Mouse (Mus musculus) layer of hippocampus, adult 8-10 months (tissue): ENCODE data around the gene Rps6kb1. TPM values are rescaled to one million over a fixed set of nuclear protein-coding genes. Genes with fewer than 3 reads are reported as not detected.

ENCODE experiments used
- DNase-seq, 2 experiments: peaks; one replicate each; pipeline ENCODE4 v3.0.0; 2022; ENCODE audit warnings: low spot score in 2 of 2
- microRNA-seq, 2 experiments: library from miRNA; unstranded; fragments of <30 nt; microRNA quantifications; one replicate each; pipeline ENCODE4 v1.2.0; 2022
- total RNA-seq, 4 experiments: library from RNA; stranded (reverse); gene quantifications; 2 replicates each; pipeline ENCODE4 v1.2.4; 2022

The Rps6kb1 gene
- total RNA-seq, 4 experiments from 2014 or later, result 36.8 to 41.2 (median 39.4) TPM

DNA sequence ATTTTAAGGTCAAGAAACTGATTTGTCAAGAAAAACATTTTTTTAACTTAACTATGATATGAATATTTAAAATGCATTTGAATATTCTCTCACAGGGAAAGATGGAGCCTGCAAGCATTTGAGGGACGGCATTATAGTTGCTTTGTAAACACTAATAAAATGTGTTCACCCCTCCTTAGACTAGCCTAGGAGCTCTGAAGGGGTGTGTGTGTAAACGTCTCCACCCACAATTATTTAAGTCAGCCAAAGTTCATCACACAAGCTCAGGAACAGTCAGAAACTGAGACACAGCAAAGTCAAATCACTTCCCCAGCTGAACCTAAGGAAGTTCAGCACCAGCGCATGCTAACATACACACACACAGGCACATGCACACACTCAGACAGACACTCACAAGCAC is 71.0 kb downstream of the Rps6kb1 start:
- no peak for DNase-seq

DNA sequence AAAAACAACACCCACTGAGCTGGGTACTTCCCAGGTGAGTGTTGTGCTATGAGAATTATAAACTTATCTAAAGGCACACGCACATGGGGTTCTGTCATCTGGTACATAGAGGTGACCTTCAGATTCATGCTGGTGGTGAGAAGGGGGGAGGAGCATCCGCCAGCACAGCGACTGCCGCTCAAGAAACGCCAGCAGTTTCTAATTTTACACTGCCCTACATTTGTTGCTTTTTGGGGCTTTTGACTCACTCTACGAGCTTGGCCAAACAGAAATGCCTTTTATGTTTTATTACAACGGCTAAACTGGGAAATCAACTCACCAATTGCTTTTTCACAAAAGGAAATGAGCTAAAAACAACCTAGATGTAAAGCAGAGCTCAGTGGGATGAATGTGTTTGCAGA is 71.8 kb downstream of the Rps6kb1 start:
- DNase-seq, result no peak

- no peak for DNase-seq
Observed at GRCm38 (mm10) chr11:86471785-86472184, 72.8 kb downstream of the Rps6kb1 start.

DNA sequence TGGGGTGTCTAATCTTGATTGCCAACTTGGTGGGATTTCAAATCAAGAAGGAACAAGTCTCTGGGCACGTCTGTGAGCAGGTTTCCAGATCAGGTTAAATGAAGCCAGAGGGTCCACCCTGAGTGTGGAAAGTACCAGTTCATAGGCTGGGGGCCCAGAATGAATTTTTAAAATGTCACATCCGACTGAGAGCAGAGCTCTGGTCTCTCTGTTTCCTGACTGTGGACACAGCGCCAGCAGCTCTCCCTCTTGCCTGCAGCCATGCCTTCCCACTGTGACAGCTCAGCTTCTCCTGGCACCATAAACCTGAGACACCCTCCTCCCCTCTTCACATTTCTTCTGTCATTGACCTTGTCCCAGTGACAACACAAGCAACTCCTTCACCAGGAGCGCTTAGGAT is 75.6 kb downstream of the Rps6kb1 start:
- DNase-seq, result no peak

DNA sequence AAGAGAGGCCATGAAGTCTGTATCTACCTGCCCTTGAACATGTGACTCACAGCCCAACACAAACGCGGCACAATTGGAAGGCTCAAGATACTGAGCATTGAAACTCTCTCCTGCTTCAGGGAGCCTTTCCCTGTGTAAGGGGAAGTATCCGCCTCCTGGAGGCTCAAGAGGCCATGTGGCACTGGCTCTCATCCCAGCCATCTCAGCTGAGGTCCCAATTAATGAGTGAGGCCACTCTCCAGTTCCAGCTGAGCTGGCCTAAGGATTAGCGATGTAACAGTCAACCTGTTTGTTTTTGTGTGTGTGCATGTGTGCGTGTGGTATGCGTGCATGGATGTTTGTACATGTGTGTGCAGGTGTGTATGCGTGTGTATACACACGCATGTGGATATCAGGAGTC is 76.3 kb downstream of the Rps6kb1 start:
- no peak for DNase-seq

- DNase-seq, result peak in 1 of 2 experiments; percentile 64
Observed at GRCm38 (mm10) chr11:86464275-86464674, 80.3 kb downstream of the Rps6kb1 start.

DNA sequence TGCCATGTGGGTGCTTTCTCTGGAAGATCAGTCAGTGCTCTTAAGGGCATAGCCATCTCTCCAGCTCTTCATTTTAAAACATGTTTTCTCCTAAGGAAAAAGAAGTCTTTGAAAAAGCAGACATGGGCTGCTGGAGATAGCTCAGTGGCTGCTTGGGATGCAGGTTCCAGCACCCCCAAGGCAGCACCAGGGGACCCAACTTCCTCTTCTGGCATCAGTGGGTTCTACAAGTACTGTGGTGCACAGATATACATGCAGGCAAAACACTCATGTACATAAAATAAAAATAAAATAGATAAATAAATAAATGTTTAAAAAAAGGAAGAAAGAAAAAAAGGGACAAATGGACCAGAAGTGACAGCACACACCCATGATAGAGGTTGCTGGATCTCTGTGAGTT is 82.0 kb downstream of the Rps6kb1 start:
- no peak for DNase-seq

DNA sequence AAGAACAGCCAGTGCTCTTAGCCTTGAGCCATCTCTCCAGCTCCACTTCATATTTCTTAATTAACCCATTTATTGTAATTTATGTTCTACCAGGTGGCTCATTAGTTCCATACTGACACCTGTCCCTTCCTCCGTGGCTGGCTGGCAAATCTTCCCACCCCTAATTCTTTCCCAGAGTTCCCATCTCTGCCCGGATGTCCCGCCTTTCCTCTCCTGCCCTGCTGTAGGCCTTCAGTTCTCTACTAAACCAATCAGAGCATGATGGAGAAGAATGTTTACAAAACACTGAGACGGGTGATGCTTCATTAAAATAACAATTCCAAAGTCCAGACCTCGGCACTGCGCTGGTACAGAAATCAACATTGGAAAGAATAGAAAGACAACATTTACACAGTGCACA is 85.7 kb downstream of the Rps6kb1 start:
- no peak for DNase-seq

- DNase-seq, result no peak
Observed at GRCm38 (mm10) chr11:86457545-86457944, 87.1 kb downstream of the Rps6kb1 start.

DNA sequence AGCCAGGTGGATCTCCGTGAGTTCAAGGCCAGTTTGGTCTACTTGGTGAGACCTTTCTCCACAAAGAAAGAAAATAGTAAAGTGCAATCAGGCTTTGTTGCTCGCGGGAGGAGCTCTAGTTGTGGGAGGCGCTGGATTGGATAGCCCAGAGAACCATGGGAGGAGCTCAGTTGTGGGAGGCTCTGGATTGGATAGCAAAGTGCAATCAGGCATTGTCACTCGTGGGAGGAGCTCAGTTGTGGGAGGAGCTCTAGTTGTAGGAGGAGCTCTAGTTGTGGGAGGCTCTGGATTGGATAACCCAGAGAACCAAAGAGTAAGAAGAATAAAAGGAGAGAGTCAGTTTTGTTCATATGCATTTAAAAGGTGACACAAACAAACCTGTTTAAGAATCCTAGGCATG is 90.6 kb downstream of the Rps6kb1 start:
- no peak for DNase-seq

Small RNA genes within 50 kb of the gene (microRNA-seq; reads per million reads assigned to microRNA genes)
- gene Mir21a, result 1,865 to 2,071 reads per million in 2 experiments

Other genes with a start within 250 kb of the Rps6kb1 start
- gene Med13, start 187.2 kb downstream of the Rps6kb1 start, total RNA-seq, result 10 to 100 TPM; 49.1 to 85.1 (median 57.2) TPM
- gene Rnft1, start 60.1 kb downstream of the Rps6kb1 start, total RNA-seq, result 10 to 100 TPM; 26.3 to 34.8 (median 27.0) TPM
- 1 to 10 TPM; 5.2 to 7.9 (median 7.1) TPM for gene Tubd1, start 186 bp upstream of the Rps6kb1 start, total RNA-seq
- 100 to 1,000 TPM in 3 of 4 experiments, 10 to 100 TPM in 1; 97.5 to 125 (median 114) TPM for gene Vmp1, start 139.0 kb upstream of the Rps6kb1 start, total RNA-seq
- gene Ptrh2, start 139.2 kb upstream of the Rps6kb1 start, total RNA-seq, result 10 to 100 TPM in 2 of 4 experiments, 1 to 10 TPM in 2; 9.2 to 10.6 (median 10.0) TPM
- 100 to 1,000 TPM; 469 to 494 (median 482) TPM for gene Cltc, start 212.8 kb upstream of the Rps6kb1 start, total RNA-seq